Mouse (Mus musculus) limb, embryonic 11.5 days (tissue): Measurements from ENCODE around the gene Pcsk5. TPM values are rescaled to one million over a fixed set of nuclear protein-coding genes. Genes with fewer than 3 reads are reported as not detected.

Source experiments
- ATAC-seq: fragments of 200-750 bp; cut with Nextera tagmentation; 2 replicates; pipeline ENCODE4 v1.8.0; 2017; ENCODE audit warnings: low read depth; ENCODE audit not compliant: insufficient number of reproducible peaks, low FRiP score, low TSS enrichment
- DNase-seq: peaks from one replicate; pipeline ENCODE4 v3.0.0-alpha.2; 2015; ENCODE audit warnings: low spot score
- H3K27ac ChIP-seq: fragments of 300-500 bp; sonication (generic); replicated peaks from 2 replicates; pipeline ENCODE4 v1.5.1; 2014; ENCODE audit warnings: low read depth, mild to moderate bottlenecking, low read length
- H3K27me3 ChIP-seq: fragments of 300-500 bp; sonication (generic); 2 replicates; pipeline ENCODE4 v1.6.1; 2014; ENCODE audit warnings: mild to moderate bottlenecking, low read length, mixed read lengths; ENCODE audit not compliant: control insufficient read depth, insufficient read depth
- H3K36me3 ChIP-seq: fragments of 300-500 bp; sonication (generic); 2 replicates; pipeline ENCODE4 v1.6.1; 2014; ENCODE audit warnings: mild to moderate bottlenecking, low read length, moderate library complexity, mixed read lengths; ENCODE audit not compliant: control insufficient read depth, insufficient read depth
- H3K4me1 ChIP-seq: fragments of 300-500 bp; sonication (generic); 2 replicates; pipeline ENCODE4 v1.6.1; 2014; ENCODE audit warnings: low read length, mixed read lengths; ENCODE audit not compliant: control insufficient read depth, insufficient read depth
- H3K4me2 ChIP-seq: fragments of 300-500 bp; sonication (generic); 2 replicates; pipeline ENCODE4 v1.6.1; 2014; ENCODE audit warnings: low read depth, mild to moderate bottlenecking, moderate library complexity; ENCODE audit not compliant: severe bottlenecking
- H3K4me3 ChIP-seq: fragments of 300-500 bp; sonication (generic); 2 replicates; pipeline ENCODE4 v1.5.1; 2014; ENCODE audit warnings: low read depth, low read length
- H3K9ac ChIP-seq: fragments of 300-500 bp; sonication (generic); 2 replicates; pipeline ENCODE4 v1.6.1; 2014; ENCODE audit warnings: mild to moderate bottlenecking, low read length
- H3K9me3 ChIP-seq: fragments of 300-500 bp; sonication (generic); 2 replicates; pipeline ENCODE4 v1.6.1; 2016; ENCODE audit warnings: low read length; ENCODE audit not compliant: control insufficient read depth
- WGBS: fragments of 180-500 bp; shearing (Covaris S2); extraction: QIAGEN DNeasy Blood & Tissue Kit; methylation state at CpG from one replicate; pipeline ENCODE4 v1.1.7; 2014; 5-methylcytosine and 5-hydroxymethylcytosine counted together
- polyA plus RNA-seq: library from polyadenylated mRNA; unstranded; fragments of >200 nt; fragmentation: Nextera tagmentation; extraction: Ambion mirVana; gene quantifications from 2 replicates; pipeline ENCODE4 v1.2.1, GENCODE M21; 2014

The Pcsk5 gene
- polyA plus RNA-seq, 1 experiment from 2014 or later = 10.5 TPM

GRCm38 (mm10) chr19:17417855-17418254 is 419.6 kb downstream of the Pcsk5 start:
- DNase-seq = no peak
- no peak for ATAC-seq
- H3K27ac ChIP-seq = no peak overlapping the region
- H3K27me3 ChIP-seq = no peaks in the 10 kb centered on the region
- H3K9me3 ChIP-seq = no peaks in the 10 kb centered on the region
- H3K9ac ChIP-seq = no peak overlapping the region
- H3K36me3 ChIP-seq = no peaks in the 10 kb centered on the region
- 79% methylated on average over 1 of the region's 1 CpGs for WGBS
- no peak overlapping the region for H3K4me3 ChIP-seq
- no peaks in the 10 kb centered on the region for H3K4me1 ChIP-seq
- H3K4me2 ChIP-seq = no peak overlapping the region

- Histone ChIP-seq H3K9ac (no peak overlapping the region), H3K4me3 (no peak overlapping the region), H3K36me3 (no peaks in the 10 kb centered on the region), H3K4me1 (no peaks in the 10 kb centered on the region), H3K9me3 (no peaks in the 10 kb centered on the region), H3K27me3 (no peaks in the 10 kb centered on the region), H3K27ac (no peak overlapping the region), H3K4me2 (no peak overlapping the region)
- ATAC-seq = no peak
- WGBS = 62% methylated on average over 4 of the region's 4 CpGs
- DNase-seq = no peak
These were observed 424.4 kb downstream of the Pcsk5 start for GRCm38 (mm10) chr19:17412915-17413459.

- ATAC-seq (no peak), DNase-seq (no peak)
- Histone ChIP-seq H3K4me3 (no peak overlapping the region), H3K27me3 (no peaks in the 10 kb centered on the region), H3K4me2 (no peak overlapping the region), H3K36me3 (no peaks in the 10 kb centered on the region), H3K27ac (no peak overlapping the region), H3K9me3 (no peaks in the 10 kb centered on the region), H3K4me1 (no peaks in the 10 kb centered on the region), H3K9ac (no peak overlapping the region)
- WGBS = 85% methylated on average over 5 of the region's 5 CpGs
These were observed 426.9 kb downstream of the Pcsk5 start for GRCm38 (mm10) chr19:17410465-17411065.

GRCm38 (mm10) chr19:17409351-17409750 is 428.1 kb downstream of the Pcsk5 start:
- WGBS = 68% methylated on average over 3 of the region's 3 CpGs
- Histone ChIP-seq H3K36me3 (no peaks in the 10 kb centered on the region), H3K9ac (no peak overlapping the region), H3K4me2 (no peak overlapping the region), H3K4me3 (no peak overlapping the region), H3K27me3 (no peaks in the 10 kb centered on the region), H3K9me3 (no peaks in the 10 kb centered on the region), H3K4me1 (no peaks in the 10 kb centered on the region), H3K27ac (no peak overlapping the region)
- ATAC-seq (no peak), DNase-seq (no peak)

GRCm38 (mm10) chr19:17408591-17408990 is 428.8 kb downstream of the Pcsk5 start:
- ATAC-seq (no peak), DNase-seq (no peak)
- no peak overlapping the region for H3K9ac ChIP-seq
- H3K27ac ChIP-seq = no peak overlapping the region
- H3K4me1 ChIP-seq = no peaks in the 10 kb centered on the region
- no peaks in the 10 kb centered on the region for H3K36me3 ChIP-seq
- no peaks in the 10 kb centered on the region for H3K9me3 ChIP-seq
- H3K4me3 ChIP-seq = no peak overlapping the region
- no peak overlapping the region for H3K4me2 ChIP-seq
- no peaks in the 10 kb centered on the region for H3K27me3 ChIP-seq

GRCm38 (mm10) chr19:17406823-17407222 is 430.6 kb downstream of the Pcsk5 start:
- H3K4me2 ChIP-seq = no peak overlapping the region
- no peaks in the 10 kb centered on the region for H3K27me3 ChIP-seq
- H3K9ac ChIP-seq = no peak overlapping the region
- 88% methylated on average over 5 of the region's 5 CpGs for WGBS
- DNase-seq = no peak
- H3K36me3 ChIP-seq = no peaks in the 10 kb centered on the region
- H3K4me1 ChIP-seq = no peaks in the 10 kb centered on the region
- no peak overlapping the region for H3K4me3 ChIP-seq
- H3K27ac ChIP-seq = no peak overlapping the region
- no peak for ATAC-seq
- H3K9me3 ChIP-seq = no peaks in the 10 kb centered on the region

- Histone ChIP-seq H3K9me3 (no peaks in the 10 kb centered on the region), H3K27me3 (no peaks in the 10 kb centered on the region), H3K4me1 (no peaks in the 10 kb centered on the region), H3K36me3 (0 out of 2 replicates have a peak, but pooled peaks cover 4% of the 10 kb centered on the region), H3K4me2 (no peak overlapping the region), H3K27ac (no peak overlapping the region), H3K9ac (no peak overlapping the region), H3K4me3 (no peak overlapping the region)
- DNase-seq (no peak), ATAC-seq (no peak)
- 84% methylated on average over 4 of the region's 4 CpGs for WGBS
These were observed 434.3 kb downstream of the Pcsk5 start for GRCm38 (mm10) chr19:17403175-17403574.

GRCm38 (mm10) chr19:17400571-17400970 is 436.9 kb downstream of the Pcsk5 start:
- H3K4me2 ChIP-seq = no peak overlapping the region
- no peak overlapping the region for H3K27ac ChIP-seq
- 0 out of 2 replicates have a peak, but pooled peaks cover 4% of the 10 kb centered on the region for H3K36me3 ChIP-seq
- 95% methylated on average over 4 of the region's 4 CpGs for WGBS
- no peaks in the 10 kb centered on the region for H3K9me3 ChIP-seq
- ATAC-seq (no peak), DNase-seq (no peak)
- H3K27me3 ChIP-seq = no peaks in the 10 kb centered on the region
- no peaks in the 10 kb centered on the region for H3K4me1 ChIP-seq
- H3K4me3 ChIP-seq = no peak overlapping the region
- no peak overlapping the region for H3K9ac ChIP-seq

- Histone ChIP-seq H3K4me1 (no peaks in the 10 kb centered on the region), H3K4me3 (no peak overlapping the region), H3K9ac (no peak overlapping the region), H3K9me3 (no peaks in the 10 kb centered on the region), H3K27ac (no peak overlapping the region), H3K27me3 (no peaks in the 10 kb centered on the region), H3K4me2 (no peak overlapping the region), H3K36me3 (0 out of 2 replicates have a peak, but pooled peaks cover 4% of the 10 kb centered on the region)
- WGBS = 89% methylated on average over 4 of the region's 4 CpGs
- ATAC-seq (no peak), DNase-seq (no peak)
These were observed 437.5 kb downstream of the Pcsk5 start for GRCm38 (mm10) chr19:17399965-17400364.
